8 mouse cellular contexts compared by ENCODE assay signal in genomic region chr6:88898534-88899048, GRCm38 (mm10). TPM values are rescaled to one million over a fixed set of nuclear protein-coding genes. Genes with fewer than 3 reads are reported as not detected.
DNase-seq lines count a peak whose midpoint lies in the region; ATAC-seq lines count a peak whose summit lies in the region.

TSS of gene Mcm2 (minus strand) at chr6:88898780.

- peak within 1 kb of the TSS; percentile 80 for H3K27ac ChIP-seq in hindbrain, embryonic 15.5 days (replicated peaks)

- under 1% methylated on average over 33 of the region's 33 CpGs for WGBS in hindbrain, embryonic 15.5 days

- no peaks in the 10 kb centered on the region for H3K36me3 ChIP-seq in hindbrain, embryonic 15.5 days

- H3K9me3 ChIP-seq in hindbrain, embryonic 15.5 days: no peaks in the 10 kb centered on the region

- H3K27me3 ChIP-seq in hindbrain, embryonic 15.5 days: no peaks in the 10 kb centered on the region

- H3K9ac ChIP-seq in hindbrain, embryonic 15.5 days: peak within 1 kb of the TSS; percentile 64

- H3K4me1 ChIP-seq in hindbrain, embryonic 15.5 days (replicated peaks): peaks cover 40% of the 10 kb centered on the region

- H3K4me3 ChIP-seq in hindbrain, embryonic 15.5 days: peak within 1 kb of the TSS; percentile 60

- H3K4me2 ChIP-seq in hindbrain, embryonic 15.5 days: peak within 1 kb of the TSS; percentile 94

- DNase-seq in T-cell, adult 2 months (ENCODE audit: low spot score): peak; percentile 95
- DNase-seq in cerebellum, postnatal 36 days: peak; percentile 88 to 91
- DNase-seq in frontal cortex, postnatal 36 days (ENCODE audit: low spot score in 2 of 2): peak; percentile 85 to 89
- peak; percentile 78 for DNase-seq in left cerebral cortex, adult 11 months (ENCODE audit: low spot score)
- peak; percentile 95 to 97 for DNase-seq in lung, postnatal 4 days
- DNase-seq in retina, postnatal 7 days (ENCODE audit: low read depth, low spot score): peak; percentile 93
- peak; percentile 76 for DNase-seq in urinary bladder, adult 2 months (ENCODE audit: low spot score)

- peak; percentile 82 for ATAC-seq in hindbrain, embryonic 15.5 days (ENCODE audit: low FRiP score, low read depth)

RNA-seq across cellular contexts. Expression of gene Mcm2, which starts in this region (rescaled TPM):
- 34.0 and 36.2 TPM in 2 replicates for polyA plus RNA-seq in hindbrain, embryonic 15.5 days (2015; fragmentation: Nextera tagmentation; extraction: Ambion mirVana)
- 10.0 and 14.5 TPM in 2 replicates for polyA plus RNA-seq in urinary bladder, adult 2 months (2012; rRNA removed)

Comparison
In these comparisons a context has a peak if more than half of its experiments do, and no peak if none do; other contexts are left out.
1. Peak in every context shown above with its lines: DNase-seq, ATAC-seq, H3K4me3 ChIP-seq and H3K27ac ChIP-seq.